Mouse (Mus musculus) stomach, embryonic 15.5 days (tissue): ENCODE measurements around the gene Gm5475. TPM values are rescaled to one million over a fixed set of nuclear protein-coding genes. Genes with fewer than 3 reads are reported as not detected.
A peak's percentile ranks its signal among the peaks of the same experiment; 100 is the strongest.

Experiments
- ATAC-seq: fragments of 200-750 bp; cut with Nextera tagmentation; 2 replicates; pipeline ENCODE4 v1.8.0; 2017; ENCODE audit warnings: low read depth, moderate number of reproducible peaks, moderate TSS enrichment; ENCODE audit not compliant: insufficient read depth, low FRiP score
- H3K27ac ChIP-seq: fragments of 300-500 bp; sonication (generic); 2 replicates; pipeline ENCODE4 v1.5.1; 2015; ENCODE audit warnings: mild to moderate bottlenecking, inconsistent platforms
- H3K27me3 ChIP-seq: fragments of 300-500 bp; sonication (generic); replicated peaks from 2 replicates; pipeline ENCODE4 v1.6.1; 2015; ENCODE audit warnings: inconsistent platforms
- H3K36me3 ChIP-seq: fragments of 300-500 bp; sonication (generic); 2 replicates; pipeline ENCODE4 v1.6.1; 2015; ENCODE audit warnings: inconsistent platforms
- H3K4me1 ChIP-seq: fragments of 300-500 bp; sonication (generic); 2 replicates; pipeline ENCODE4 v1.6.1; 2015; ENCODE audit warnings: inconsistent platforms
- H3K4me2 ChIP-seq: fragments of 300-500 bp; sonication (generic); 2 replicates; pipeline ENCODE4 v1.6.1; 2015; ENCODE audit warnings: mild to moderate bottlenecking, inconsistent platforms
- H3K4me3 ChIP-seq: fragments of 300-500 bp; sonication (generic); replicated peaks from 2 replicates; pipeline ENCODE4 v1.5.1; 2015; ENCODE audit warnings: inconsistent platforms
- H3K9ac ChIP-seq: fragments of 300-500 bp; sonication (generic); 2 replicates; pipeline ENCODE4 v1.6.1; 2015; ENCODE audit warnings: inconsistent platforms
- H3K9me3 ChIP-seq: fragments of 300-500 bp; sonication (generic); 2 replicates; pipeline ENCODE4 v1.6.1; 2016; ENCODE audit warnings: inconsistent platforms
- WGBS: fragments of 180-500 bp; shearing (Covaris S2); methylation state at CpG from one replicate; pipeline ENCODE4 v1.1.7; 2015; 5-methylcytosine and 5-hydroxymethylcytosine counted together
- polyA plus RNA-seq: library from polyadenylated mRNA; unstranded; fragments of >200 nt; fragmentation: Nextera tagmentation; extraction: Ambion mirVana; gene quantifications from 2 replicates; pipeline ENCODE4 v1.2.1, GENCODE M21; 2015

Gene Gm5475
- polyA plus RNA-seq, 1 experiment from 2014 or later, result 0.05 TPM

DNA sequence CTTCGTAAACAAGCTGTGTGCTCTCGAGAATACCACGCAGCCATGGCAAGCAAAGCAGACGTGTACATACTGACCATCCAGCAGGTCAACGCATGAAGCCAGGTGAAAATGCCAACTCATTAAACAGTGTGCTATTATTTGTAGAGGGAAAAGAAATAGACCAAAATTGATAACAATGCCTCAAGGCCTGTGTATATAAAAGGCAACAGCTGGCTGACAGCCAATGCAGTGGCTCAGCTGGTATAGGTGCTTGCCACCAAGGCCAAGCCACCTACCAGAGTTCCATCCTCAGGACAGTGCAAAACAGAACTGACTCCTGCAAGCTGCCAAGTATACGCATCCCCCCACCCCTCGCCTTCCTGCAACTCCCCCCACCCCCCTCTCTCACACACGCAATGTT lies 6.3 kb upstream of the Gm5475 start:
- no peak overlapping the region for H3K4me2 ChIP-seq
- H3K27ac ChIP-seq, result no peak overlapping the region
- H3K27me3 ChIP-seq, result no peaks in the 10 kb centered on the region
- H3K9me3 ChIP-seq, result no peaks in the 10 kb centered on the region
- ATAC-seq, result no peak
- WGBS, result 79% methylated on average over 8 of the region's 8 CpGs
- H3K9ac ChIP-seq, result no peak overlapping the region
- H3K4me3 ChIP-seq, result no peak overlapping the region
- no peaks in the 10 kb centered on the region for H3K36me3 ChIP-seq
- peaks cover 20% of the 10 kb centered on the region; the same call in 1 of the 2 replicates for H3K4me1 ChIP-seq

DNA sequence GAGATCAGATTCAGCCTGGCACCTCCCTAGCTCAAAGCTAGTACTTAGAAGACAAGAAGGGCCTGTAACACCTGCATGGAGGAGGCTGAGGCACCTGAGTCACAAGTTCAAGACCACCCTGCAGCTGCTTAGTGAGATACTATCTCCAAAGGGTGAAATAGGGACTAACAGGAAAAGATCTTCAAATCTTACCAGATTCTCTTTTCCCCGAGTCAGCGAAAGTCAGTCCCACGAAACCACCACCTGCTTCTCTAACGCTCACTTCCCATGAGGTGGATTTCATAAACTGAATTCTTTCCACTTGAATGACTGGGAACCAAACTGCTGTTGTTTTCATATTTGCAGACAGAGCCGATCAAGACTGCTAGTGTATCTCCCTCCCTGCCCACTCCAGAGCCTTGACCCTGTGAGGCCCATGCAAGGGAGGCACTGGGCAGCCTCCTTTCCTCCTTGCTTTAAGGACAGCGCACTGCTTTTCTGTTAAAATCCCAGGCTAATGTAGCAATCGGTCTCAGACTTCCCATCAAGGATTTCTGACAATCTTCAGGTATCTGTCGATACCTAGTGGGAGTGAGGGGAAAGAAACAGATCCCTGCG lies 4.0 kb upstream of the Gm5475 start:
- peaks cover 24% of the 10 kb centered on the region for H3K4me1 ChIP-seq
- no peak overlapping the region for H3K9ac ChIP-seq
- H3K36me3 ChIP-seq, result no peaks in the 10 kb centered on the region
- H3K27ac ChIP-seq, result no peak overlapping the region
- H3K4me3 ChIP-seq, result no peak overlapping the region
- H3K27me3 ChIP-seq, result no peaks in the 10 kb centered on the region
- H3K4me2 ChIP-seq, result no peak overlapping the region
- WGBS, result 70% methylated on average over 9 of the region's 9 CpGs
- no peak for ATAC-seq
- H3K9me3 ChIP-seq, result no peaks in the 10 kb centered on the region

DNA sequence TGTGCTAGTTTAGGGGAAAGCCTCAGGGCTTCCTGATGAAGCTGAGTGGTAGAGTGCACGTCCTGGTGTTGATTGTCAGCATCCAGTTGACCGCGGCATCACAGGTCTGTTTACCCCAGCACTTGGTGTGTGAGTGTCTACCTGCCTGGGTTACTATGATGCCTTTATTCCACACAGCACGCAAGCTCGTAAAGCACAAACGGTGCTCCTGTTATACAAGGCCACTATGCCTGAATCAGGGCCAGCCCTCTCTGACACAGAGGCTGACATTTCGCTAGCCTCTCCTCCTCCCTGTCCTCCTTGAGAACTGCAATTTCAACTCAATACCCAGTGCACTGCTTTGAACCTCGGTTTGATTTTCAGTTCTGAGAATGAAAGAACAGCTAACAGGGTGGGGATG lies 2.6 kb upstream of the Gm5475 start:
- Histone ChIP-seq H3K9ac (no peak overlapping the region), H3K9me3 (no peaks in the 10 kb centered on the region), H3K36me3 (no peaks in the 10 kb centered on the region), H3K27me3 (0 out of 2 replicates have a peak, but pooled peaks cover under 1% of the 10 kb centered on the region), H3K4me3 (no peak overlapping the region), H3K27ac (0 out of 2 replicates have a peak overlapping the region, but pooled peaks have one; percentile 41), H3K4me2 (no peak overlapping the region; the same call in 1 of the 2 replicates), H3K4me1 (peaks cover 29% of the 10 kb centered on the region)
- 71% methylated on average over 8 of the region's 8 CpGs for WGBS
- ATAC-seq, result no peak

DNA sequence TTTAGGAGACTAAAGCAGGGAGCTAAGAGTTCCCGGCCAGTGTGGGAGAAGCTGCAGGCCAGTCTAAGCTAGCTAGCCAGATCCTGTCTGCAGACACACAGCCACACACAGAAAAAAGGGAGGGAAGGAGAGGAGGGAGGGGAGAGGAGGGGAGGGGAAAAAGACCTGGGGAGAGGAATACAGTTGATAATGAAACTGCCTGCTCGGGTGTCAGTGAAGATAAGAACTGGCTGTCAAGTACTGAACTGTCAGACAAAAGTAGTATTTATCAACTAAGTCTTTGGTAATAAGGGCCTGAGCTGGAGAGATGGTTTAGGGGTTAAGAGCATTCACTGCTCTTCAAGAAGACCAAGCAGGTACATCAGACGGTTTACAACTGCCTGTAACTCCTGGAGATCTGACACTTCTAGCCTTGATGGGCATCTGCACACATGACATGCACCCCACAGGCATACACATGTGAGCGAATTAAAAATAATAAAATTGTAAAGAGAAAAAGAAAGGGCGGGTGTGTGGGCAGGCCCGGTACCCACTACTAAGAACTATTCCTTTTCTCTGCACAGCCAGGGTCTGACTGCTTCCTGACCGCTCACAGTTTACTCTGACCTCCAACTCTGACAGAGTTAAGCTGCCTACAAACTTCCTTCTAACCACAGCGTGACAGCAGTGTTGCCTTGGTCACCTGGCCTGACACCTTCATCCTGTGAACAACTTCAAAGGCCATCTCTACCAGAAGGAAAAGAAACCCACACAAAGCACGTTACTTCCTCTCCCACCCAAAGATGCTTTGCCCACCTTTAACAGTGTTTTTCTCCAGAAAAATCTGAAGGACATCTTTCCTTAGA lies 1.8 kb upstream of the Gm5475 start:
- no peak overlapping the region for H3K4me2 ChIP-seq
- H3K9me3 ChIP-seq, result no peaks in the 10 kb centered on the region
- H3K27ac ChIP-seq, result 0 out of 2 replicates have a peak overlapping the region, but pooled peaks have one; percentile 41
- peaks cover 32% of the 10 kb centered on the region for H3K4me1 ChIP-seq
- H3K36me3 ChIP-seq, result no peaks in the 10 kb centered on the region
- no peak overlapping the region for H3K9ac ChIP-seq
- peak; percentile 45; the same call in 1 of the 2 replicates for ATAC-seq
- 56% methylated on average over 9 of the region's 9 CpGs for WGBS
- H3K4me3 ChIP-seq, result no peak overlapping the region
- 0 out of 2 replicates have a peak, but pooled peaks cover 4% of the 10 kb centered on the region for H3K27me3 ChIP-seq

DNA sequence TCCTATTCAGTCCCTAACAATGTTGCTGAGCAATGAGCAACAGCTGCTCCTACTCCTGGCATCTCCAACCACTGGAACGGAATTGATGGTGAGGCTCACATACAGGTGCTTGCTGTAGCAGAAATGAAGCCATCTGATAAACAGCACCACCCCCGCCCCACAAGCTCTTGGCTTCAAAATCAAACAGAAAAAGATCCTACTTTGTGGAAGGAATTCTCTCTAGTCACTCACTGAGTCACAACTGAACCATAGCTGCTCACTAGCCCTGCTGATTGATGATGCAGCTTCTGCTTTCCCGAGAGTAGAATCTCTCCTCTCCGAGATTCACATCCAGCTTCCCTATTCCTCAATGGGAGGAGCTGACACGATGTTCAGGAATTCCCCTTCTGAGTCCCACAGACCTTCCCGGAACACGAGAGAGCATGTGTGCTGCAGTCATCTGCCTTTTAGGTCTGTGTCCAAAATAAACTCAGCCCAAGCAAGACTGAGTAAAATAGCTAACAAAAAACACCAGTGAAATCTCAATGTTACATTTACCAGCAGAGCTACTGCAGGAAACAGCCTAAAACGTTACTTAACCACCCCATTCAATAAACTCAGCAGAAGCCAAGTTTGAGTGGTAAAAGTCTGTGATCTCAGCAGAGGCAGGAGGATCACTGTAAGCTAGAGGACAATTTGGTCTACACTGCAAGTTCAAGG lies 739 bp upstream of the Gm5475 start:
- Histone ChIP-seq H3K4me2 (peak overlapping the region; percentile 99), H3K9ac (0 out of 2 replicates have a peak overlapping the region, but pooled peaks have one; percentile 81), H3K36me3 (no peaks in the 10 kb centered on the region), H3K27me3 (0 out of 2 replicates have a peak, but pooled peaks cover 4% of the 10 kb centered on the region), H3K4me3 (peak overlapping the region; percentile 92), H3K4me1 (peaks cover 32% of the 10 kb centered on the region), H3K9me3 (no peaks in the 10 kb centered on the region), H3K27ac (no peak overlapping the region)
- 25% methylated on average over 8 of the region's 8 CpGs for WGBS
- no peak for ATAC-seq

DNA sequence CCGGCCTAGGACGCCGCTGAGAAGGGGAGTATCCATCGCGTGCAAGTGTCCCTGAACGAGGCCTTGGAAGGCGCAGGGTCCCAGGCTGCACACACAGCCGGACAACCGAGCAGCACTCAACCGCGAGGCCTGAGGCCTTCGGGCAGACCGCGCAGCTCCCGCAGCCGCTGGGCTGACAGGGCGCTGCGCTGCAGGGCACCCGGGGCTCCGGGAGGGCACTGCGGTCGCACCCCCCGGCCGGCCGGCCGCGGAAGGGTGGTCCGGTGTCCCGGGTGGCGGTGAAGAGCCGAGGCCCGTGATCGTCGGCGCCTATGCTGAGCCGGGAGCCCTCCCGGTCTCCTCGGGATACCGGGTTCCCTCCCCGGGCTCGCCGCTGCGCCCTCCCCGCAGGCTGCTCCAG lies 529 bp downstream of the Gm5475 start:
- 0 out of 2 replicates have a peak, but pooled peaks cover 4% of the 10 kb centered on the region for H3K27me3 ChIP-seq
- peak overlapping the region; percentile 21 for H3K27ac ChIP-seq
- WGBS, result under 1% methylated on average over 41 of the region's 44 CpGs
- H3K4me1 ChIP-seq, result peaks cover 32% of the 10 kb centered on the region
- H3K4me2 ChIP-seq, result peak overlapping the region; percentile 99
- ATAC-seq, result peak; percentile 38; the same call in 1 of the 2 replicates
- peak overlapping the region; percentile 92 for H3K4me3 ChIP-seq
- no peaks in the 10 kb centered on the region for H3K9me3 ChIP-seq
- peak overlapping the region; percentile 81 for H3K9ac ChIP-seq
- no peaks in the 10 kb centered on the region for H3K36me3 ChIP-seq

DNA sequence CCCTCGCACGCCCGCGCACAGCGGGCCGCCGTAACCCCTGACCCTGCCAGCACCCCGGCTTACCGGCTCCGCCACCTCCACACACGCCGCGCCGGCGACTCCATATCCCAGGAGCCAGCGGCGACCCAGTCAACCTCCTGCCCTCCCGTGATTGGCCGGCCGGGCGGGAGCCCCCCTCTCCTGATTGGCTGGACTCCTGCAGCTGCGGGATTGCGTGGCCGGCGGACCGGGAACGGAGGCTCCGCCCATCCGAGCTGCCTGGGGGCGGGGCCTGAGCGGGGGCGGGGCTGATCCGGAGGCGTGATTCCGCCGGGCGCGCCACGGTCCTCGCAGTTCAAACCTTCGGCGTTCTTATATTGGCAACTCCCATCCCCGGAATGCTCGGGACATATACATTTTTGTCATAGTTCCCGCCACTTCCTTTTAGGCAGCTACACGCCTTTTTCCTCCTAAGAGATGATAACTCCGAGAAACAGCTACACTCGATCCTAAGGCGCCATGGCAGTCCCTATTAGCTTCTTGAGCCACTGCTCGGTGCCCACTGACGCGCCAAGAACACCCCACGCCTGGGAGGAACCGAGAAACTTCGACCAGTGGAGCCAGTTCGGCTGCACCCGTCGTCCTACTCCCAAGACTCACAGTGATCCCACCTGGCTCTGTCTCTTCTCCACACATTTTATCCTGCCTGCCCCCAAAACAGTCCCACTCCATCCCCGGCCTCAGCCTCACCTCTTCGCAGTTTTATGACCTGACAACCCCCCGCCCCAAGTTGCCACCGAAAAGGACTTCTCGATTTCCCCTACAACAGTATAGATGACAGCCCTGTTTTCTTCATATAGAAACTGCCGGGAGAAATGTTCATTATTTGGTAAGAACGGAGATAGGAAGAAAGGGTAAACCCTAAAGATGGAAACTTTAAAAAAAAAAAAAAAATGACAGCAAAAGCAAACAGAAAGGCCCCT lies 1.2 kb downstream of the Gm5475 start:
- peak; percentile 95 for ATAC-seq
- Histone ChIP-seq H3K36me3 (no peaks in the 10 kb centered on the region), H3K9me3 (no peaks in the 10 kb centered on the region), H3K4me2 (peak overlapping the region; percentile 99), H3K27ac (peak overlapping the region; percentile 21; the same call in 1 of the 2 replicates), H3K9ac (peak overlapping the region; percentile 81), H3K4me3 (peak overlapping the region; percentile 92), H3K27me3 (0 out of 2 replicates have a peak, but pooled peaks cover 4% of the 10 kb centered on the region), H3K4me1 (peaks cover 32% of the 10 kb centered on the region)
- WGBS, result under 1% methylated on average over 65 of the region's 65 CpGs

DNA sequence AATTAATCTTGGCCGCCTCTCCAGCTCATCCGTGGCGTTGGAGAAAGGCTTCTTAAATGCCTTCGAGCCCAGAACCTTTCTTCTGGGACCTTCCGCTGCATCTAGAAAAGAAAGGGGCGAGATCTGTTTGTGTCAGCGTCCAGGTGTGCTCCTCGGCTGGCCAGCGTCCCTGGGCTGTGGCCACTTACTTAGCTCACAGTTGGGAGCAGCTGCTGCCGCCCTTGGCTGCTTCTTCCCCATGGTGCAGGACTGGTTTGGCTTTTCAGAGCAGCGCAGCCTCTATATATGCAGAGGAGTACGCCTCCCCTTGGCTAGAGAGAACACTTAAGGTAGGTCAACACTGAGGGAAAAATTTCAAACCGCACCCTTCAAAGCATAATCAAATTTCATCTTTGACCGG lies 2.0 kb downstream of the Gm5475 start:
- Histone ChIP-seq H3K4me2 (peak overlapping the region; percentile 99), H3K9ac (peak overlapping the region; percentile 29), H3K9me3 (no peaks in the 10 kb centered on the region), H3K4me1 (peaks cover 32% of the 10 kb centered on the region), H3K36me3 (no peaks in the 10 kb centered on the region), H3K27ac (peak overlapping the region; percentile 67; the same call in 1 of the 2 replicates), H3K27me3 (0 out of 2 replicates have a peak, but pooled peaks cover 4% of the 10 kb centered on the region), H3K4me3 (peak overlapping the region; percentile 92)
- no peak for ATAC-seq
- WGBS, result 3% methylated on average over 14 of the region's 14 CpGs

DNA sequence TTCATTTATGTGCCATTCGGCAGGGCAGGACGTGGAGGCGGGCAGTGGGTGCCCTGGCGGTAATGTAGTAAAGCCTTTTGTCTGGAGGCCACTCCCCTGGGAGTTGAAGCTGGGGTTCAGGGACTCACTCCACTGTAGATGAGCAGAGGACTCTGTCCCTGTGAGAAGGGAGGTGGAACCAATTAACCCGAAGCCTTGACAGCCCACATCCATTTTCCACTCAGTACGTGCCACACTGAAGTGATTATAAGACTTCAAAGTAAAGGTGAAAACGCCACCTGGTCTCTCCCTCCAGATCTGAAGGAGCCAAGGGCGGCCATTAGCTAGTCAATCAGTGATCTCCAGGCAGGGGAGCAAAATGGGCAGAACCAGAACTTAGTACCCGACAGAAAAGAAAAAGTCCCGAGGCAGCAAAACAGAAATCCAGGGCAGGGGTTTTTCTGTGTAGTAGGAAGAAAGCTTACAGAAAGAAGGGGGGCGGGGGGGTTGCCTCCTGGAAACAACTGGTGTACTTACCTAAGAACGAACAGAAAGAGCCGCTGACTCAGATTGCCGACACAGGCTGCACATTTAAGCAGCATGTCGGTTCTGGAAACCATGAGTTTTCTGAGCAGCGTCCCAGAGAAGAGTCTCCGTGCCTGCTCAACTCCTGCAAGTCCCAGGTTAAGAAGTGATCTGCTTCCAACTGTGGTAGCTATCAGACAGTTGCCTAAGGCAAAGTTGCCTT lies 2.6 kb downstream of the Gm5475 start, which contains the start of gene Slc11a2:
Gene Slc11a2 (minus strand): TSS at position 677 of the 727 bp plus-strand sequence.
- ATAC-seq, result no peak

DNA sequence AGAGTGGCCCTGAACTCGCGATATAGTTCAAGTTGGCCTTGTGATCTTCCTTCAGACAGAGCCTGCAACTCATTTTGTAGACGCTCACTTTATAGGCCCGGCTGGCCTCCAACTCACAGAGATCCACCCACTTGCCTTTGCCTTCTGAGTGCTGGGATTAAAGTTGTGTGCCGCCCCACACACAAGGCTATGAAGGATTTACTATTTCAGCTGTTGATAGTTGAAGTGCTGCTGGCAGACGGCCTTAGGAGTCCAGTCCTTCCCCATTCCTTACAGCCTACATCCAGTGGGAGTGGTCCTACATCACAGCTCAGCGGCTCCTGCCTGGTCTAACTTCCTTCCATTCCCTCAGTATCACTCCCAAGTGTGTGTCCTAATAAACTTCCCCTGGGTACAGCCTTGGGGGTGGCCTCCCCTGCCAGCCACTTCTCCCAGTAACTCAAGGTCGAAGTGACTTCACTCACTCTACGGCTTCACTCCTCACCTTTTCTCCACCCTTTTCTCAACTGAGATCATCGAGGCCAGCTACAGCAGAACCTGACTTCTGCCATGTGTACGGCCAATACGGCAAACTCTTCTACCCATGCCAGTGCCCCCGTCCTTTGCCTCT lies 6.5 kb downstream of the Gm5475 start:
- Histone ChIP-seq H3K9me3 (no peaks in the 10 kb centered on the region), H3K9ac (no peak overlapping the region), H3K27ac (no peak overlapping the region), H3K36me3 (no peaks in the 10 kb centered on the region), H3K4me2 (no peak overlapping the region), H3K27me3 (0 out of 2 replicates have a peak, but pooled peaks cover 4% of the 10 kb centered on the region), H3K4me1 (peaks cover 10% of the 10 kb centered on the region), H3K4me3 (no peak overlapping the region)
- no peak for ATAC-seq
- 68% methylated on average over 13 of the region's 13 CpGs for WGBS

More for the DNA sequence above, 2.6 kb downstream of the Gm5475 start, which contains the start of gene Slc11a2:
- Histone ChIP-seq H3K27me3 (0 out of 2 replicates have a peak, but pooled peaks cover 4% of the 10 kb centered on the region), H3K4me3 (peak within 1 kb of the TSS; percentile 92), H3K4me2 (peak within 1 kb of the TSS; percentile 99), H3K27ac (peak within 1 kb of the TSS; percentile 67; the same call in 1 of the 2 replicates), H3K9ac (peak within 1 kb of the TSS; percentile 29; the same call in 1 of the 2 replicates), H3K36me3 (no peaks in the 10 kb centered on the region), H3K9me3 (no peaks in the 10 kb centered on the region), H3K4me1 (peaks cover 29% of the 10 kb centered on the region)
- WGBS, result 18% methylated on average over 17 of the region's 17 CpGs
